Mouse (Mus musculus): Measurements from ENCODE around the gene Cfdp1.

DNA sequence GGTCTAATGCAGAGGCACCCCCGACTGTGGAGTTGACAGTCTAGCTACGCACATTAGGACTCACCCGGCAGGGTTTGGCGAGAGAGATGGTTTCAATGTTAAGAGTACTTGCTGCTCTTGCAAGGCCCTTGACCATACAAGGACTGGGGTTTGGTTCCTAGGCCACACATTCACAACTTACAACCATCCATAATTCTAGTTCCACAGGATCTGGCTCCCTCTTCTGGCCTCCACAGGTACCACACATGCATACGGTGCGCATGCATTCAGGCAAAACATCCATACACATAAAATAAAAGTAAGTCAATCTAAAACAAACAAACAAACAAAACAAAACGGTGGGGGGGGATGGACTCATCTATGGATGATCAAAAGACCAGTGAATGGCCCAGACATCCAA lies 40.9 kb upstream of the Cfdp1 start:
- TF ChIP-seq CTCF (conservative IDR thresholded peaks at IDR 0.05; ENCODE audit: low read length) (peak; percentile 77), POU5F1 (IDR thresholded peaks at IDR 0.05; ENCODE audit: borderline replicate concordance, low read length) (no peak)

All from E14TG2a.4 (cell line).